Mouse (Mus musculus) lung, adult 2 months (tissue): Measurements from ENCODE around the gene Ptprn.

Experiments used
- CTCF ChIP-seq: fragments of 200-500 bp; IDR thresholded peaks from 2 replicates; pipeline ENCODE4 v1.5.1; 2011; ENCODE audit warnings: mild to moderate bottlenecking, low read length, control low read depth; ENCODE audit not compliant: insufficient read depth
- POLR2A ChIP-seq: fragments of 200-500 bp; IDR thresholded peaks from 2 replicates; pipeline ENCODE4 v1.6.1; 2011; ENCODE audit warnings: low read depth, mild to moderate bottlenecking, control low read depth, low read length, borderline replicate concordance; ENCODE audit errors: extremely low read depth

DNA sequence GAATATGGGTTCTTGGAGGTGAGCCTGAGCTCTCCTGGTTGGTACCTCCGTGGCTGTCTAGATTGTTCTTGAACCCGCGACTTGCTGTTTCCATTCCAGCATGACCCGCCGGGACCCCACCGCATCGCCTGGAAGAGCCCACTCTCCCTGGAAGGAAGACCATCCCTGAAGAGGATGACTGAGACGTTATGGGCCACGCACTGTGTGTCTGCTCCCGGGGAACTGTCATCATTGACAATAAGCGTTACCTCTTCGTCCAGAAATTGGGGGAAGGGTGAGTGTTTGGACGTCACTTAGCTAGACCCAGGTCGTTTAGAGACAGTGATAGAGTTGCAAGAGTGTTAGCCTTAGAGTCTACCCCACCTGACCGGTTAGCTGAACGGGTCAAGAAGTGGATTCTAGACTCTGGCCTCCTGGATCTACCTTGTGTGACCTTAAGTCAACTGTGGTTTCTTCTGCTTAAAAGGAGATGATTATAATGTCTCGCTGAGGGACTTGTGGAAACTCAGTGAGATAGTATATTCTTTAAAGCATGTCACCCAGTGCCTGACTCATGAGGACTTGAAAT lies 53.1 kb downstream of the Ptprn start:
- TF ChIP-seq CTCF (no peak), POLR2A (no peak)
